Mouse (Mus musculus) central nervous system, embryonic 18 days (tissue): ENCODE results near the gene Pet2. TPM values are rescaled to one million over a fixed set of nuclear protein-coding genes. Genes with fewer than 3 reads are reported as not detected.

Source experiments
- polyA plus RNA-seq: library from polyadenylated mRNA; depleted of rRNA; stranded (reverse); fragments of >200 nt; gene quantifications from 2 replicates; pipeline ENCODE4 v1.2.3, GENCODE M21; 2012; rRNA removed

The Pet2 gene
- polyA plus RNA-seq = not detected in 2 replicates

DNA sequence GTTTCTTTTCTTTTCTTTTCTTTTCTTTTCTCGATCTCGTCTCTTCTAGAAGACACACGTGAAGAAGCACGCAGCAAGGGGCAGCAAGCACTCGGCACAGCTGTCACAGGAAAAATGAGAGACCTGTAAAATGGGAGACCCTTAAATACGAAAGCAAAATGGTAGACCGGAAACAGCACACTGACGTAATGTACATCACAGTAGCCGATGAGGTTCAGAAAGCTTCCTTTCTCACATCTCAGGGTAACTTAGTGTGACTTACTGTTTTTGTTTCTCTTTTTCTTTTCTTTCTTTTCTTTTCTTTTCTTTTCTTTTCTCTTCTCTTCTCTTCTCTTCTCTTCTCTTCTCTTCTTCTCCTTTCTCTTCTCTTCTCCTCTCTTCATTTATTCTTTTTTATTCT is at the start of gene Pet2:
Pet2 (minus strand) TSS at position 101 of the 400 bp plus-strand sequence.

